Mouse (Mus musculus): ENCODE data around the gene Sox5. TPM values are rescaled to one million over a fixed set of nuclear protein-coding genes. Genes with fewer than 3 reads are reported as not detected.

The Sox5 gene
- total and polyA plus RNA-seq, 3 experiments, result 0.08 to 0.47 (median 0.46) TPM

GRCm38 (mm10) chr6:144061814-144062213, 720.0 kb downstream of the Sox5 start:
- Histone ChIP-seq H3K79me2 (replicated peaks; ENCODE audit: control insufficient read depth, extremely low read depth, insufficient read depth, poor library complexity, severe bottlenecking) (no peaks in the 10 kb centered on the region), H3K9ac (ENCODE audit: insufficient read depth, low read depth) (no peak overlapping the region), H3K36me3 (replicated peaks in 1 of 2; ENCODE audit: control insufficient read depth in 1 of 2, insufficient read depth in 1 of 2, low read length in 1 of 2) (no peaks in the 10 kb centered on the region), H3K4me1 (ENCODE audit: control insufficient read depth in 1 of 2, insufficient read depth in 2 of 2) (no peaks in the 10 kb centered on the region), H3K4me3 (replicated peaks in 1 of 3; ENCODE audit: low read depth in 2 of 3, low read length in 2 of 3, poor library complexity in 1 of 3) (no peak overlapping the region), H3K9me3 (replicated peaks; ENCODE audit: low read length) (no peaks in the 10 kb centered on the region), H3K4me2 (ENCODE audit: insufficient read depth, low read depth, poor library complexity, severe bottlenecking) (no peak overlapping the region), H3K27me3 (replicated peaks) (no peaks in the 10 kb centered on the region), H3K27ac (ENCODE audit: insufficient read depth, low read depth) (no peak overlapping the region)
- TF ChIP-seq ETS1 (conservative IDR thresholded peaks at IDR 0.05; ENCODE audit: low read depth, low read length) (no peak), HCFC1 (IDR thresholded peaks at IDR 0.05; ENCODE audit: low read depth, low read length) (no peak), ZKSCAN1 (IDR thresholded peaks at IDR 0.05; ENCODE audit: borderline replicate concordance, low read depth, low read length) (no peak), NRF1 (IDR thresholded peaks at IDR 0.05; ENCODE audit: low read depth, low read length) (no peak), JUND (conservative IDR thresholded peaks at IDR 0.05; ENCODE audit: low read depth, low read length) (no peak), CHD2 (IDR thresholded peaks at IDR 0.05; ENCODE audit: low read length) (no peak), POLR2A (IDR thresholded peaks at IDR 0.05; ENCODE audit: low read depth, low read length) (no peak), BHLHE40 (IDR thresholded peaks at IDR 0.05; ENCODE audit: low read depth, low read length) (no peak), GABPA (IDR thresholded peaks at IDR 0.05; ENCODE audit: insufficient replicate concordance, low read depth, low read length) (no peak), RAD21 (IDR thresholded peaks at IDR 0.05; ENCODE audit: low read depth, low read length) (no peak), CTCF (conservative IDR thresholded peaks at IDR 0.05 in 1 of 2, IDR thresholded peaks at IDR 0.05 in 1 of 2; ENCODE audit: low read depth in 2 of 2, low read length in 2 of 2) (no peak), JUN (IDR thresholded peaks at IDR 0.05; ENCODE audit: insufficient read depth, low read depth, low read length) (no peak), UBTF (IDR thresholded peaks at IDR 0.05; ENCODE audit: low read depth, low read length) (no peak), PAX5 (IDR thresholded peaks at IDR 0.05; ENCODE audit: low read length) (no peak)
- no peak for DNase-seq (ENCODE audit: extremely low read depth)
- in situ Hi-C loops (cut with MboI; ENCODE audit: low pct_ligation_motif_present, low pct_unique_long_range_greater_than_20kb, low sequenced_read_pairs) (no loop called here), dilution Hi-C loops (cut with MboI; ENCODE audit: extremely low pct_ligation_motif_present, extremely low pct_unique_long_range_greater_than_20kb, low sequenced_read_pairs) (no loop called here)

GRCm38 (mm10) chr6:144057098-144057632, 724.6 kb downstream of the Sox5 start:
- no peak overlapping the region for H3K9ac ChIP-seq (ENCODE audit: insufficient read depth, low read depth)
- no peaks in the 10 kb centered on the region for H3K27me3 ChIP-seq (replicated peaks)
- H3K4me3 ChIP-seq (replicated peaks in 1 of 3; ENCODE audit: low read depth in 2 of 3, low read length in 2 of 3, poor library complexity in 1 of 3), result no peak overlapping the region
- H3K4me2 ChIP-seq (ENCODE audit: insufficient read depth, low read depth, poor library complexity, severe bottlenecking), result no peak overlapping the region
- no peaks in the 10 kb centered on the region for H3K36me3 ChIP-seq (replicated peaks in 1 of 2; ENCODE audit: control insufficient read depth in 1 of 2, insufficient read depth in 1 of 2, low read length in 1 of 2)
- H3K27ac ChIP-seq (ENCODE audit: insufficient read depth, low read depth), result no peak overlapping the region
- in situ Hi-C loops (cut with MboI; ENCODE audit: low pct_ligation_motif_present, low pct_unique_long_range_greater_than_20kb, low sequenced_read_pairs) (no loop called here), dilution Hi-C loops (cut with MboI; ENCODE audit: extremely low pct_ligation_motif_present, extremely low pct_unique_long_range_greater_than_20kb, low sequenced_read_pairs) (no loop called here)
- TF ChIP-seq JUND (conservative IDR thresholded peaks at IDR 0.05; ENCODE audit: low read depth, low read length), result no peak
- TF ChIP-seq RAD21 (IDR thresholded peaks at IDR 0.05; ENCODE audit: low read depth, low read length), result no peak
- no peak for TF ChIP-seq E2F4 (IDR thresholded peaks at IDR 0.05; ENCODE audit: insufficient replicate concordance, low read depth, low read length)
- no peak for TF ChIP-seq MAX (IDR thresholded peaks at IDR 0.05; ENCODE audit: low read length)
- no peak for TF ChIP-seq EP300 (IDR thresholded peaks at IDR 0.05; ENCODE audit: low read length)
- TF ChIP-seq ELF1 (IDR thresholded peaks at IDR 0.05; ENCODE audit: low read depth, low read length), result no peak
- TF ChIP-seq MAZ (IDR thresholded peaks at IDR 0.05; ENCODE audit: low read depth, low read length), result no peak
- no peak for TF ChIP-seq MEF2A (IDR thresholded peaks at IDR 0.05; ENCODE audit: borderline replicate concordance, low read depth, low read length)
- TF ChIP-seq MAFK (IDR thresholded peaks at IDR 0.05; ENCODE audit: insufficient replicate concordance, low read length), result no peak
- TF ChIP-seq CHD1 (IDR thresholded peaks at IDR 0.05; ENCODE audit: low read depth, low read length), result no peak
- TF ChIP-seq CHD2 (IDR thresholded peaks at IDR 0.05; ENCODE audit: low read length), result no peak
- TF ChIP-seq ZC3H11A (IDR thresholded peaks at IDR 0.05; ENCODE audit: low read depth, low read length), result no peak
- no peak for TF ChIP-seq ZKSCAN1 (IDR thresholded peaks at IDR 0.05; ENCODE audit: borderline replicate concordance, low read depth, low read length)
- no peak for TF ChIP-seq TBP (conservative IDR thresholded peaks at IDR 0.05; ENCODE audit: low read depth, low read length)
- no peaks in the 10 kb centered on the region for H3K9me3 ChIP-seq (replicated peaks; ENCODE audit: low read length)
- no peaks in the 10 kb centered on the region for H3K4me1 ChIP-seq (ENCODE audit: control insufficient read depth in 1 of 2, insufficient read depth in 2 of 2)
- DNase-seq (ENCODE audit: extremely low read depth), result no peak
- H3K79me2 ChIP-seq (replicated peaks; ENCODE audit: control insufficient read depth, extremely low read depth, insufficient read depth, poor library complexity, severe bottlenecking), result no peaks in the 10 kb centered on the region

Measured in CH12.LX (cell line).